Mouse (Mus musculus) left cerebral cortex, adult 18-20 months (tissue): ENCODE measurements around the gene Cd180. TPM values are rescaled to one million over a fixed set of nuclear protein-coding genes. Genes with fewer than 3 reads are reported as not detected.

Experiments
- DNase-seq, 2 experiments: peaks; one replicate each; pipeline ENCODE4 v3.0.0; 2021 to 2022; ENCODE audit warnings: low spot score in 2 of 2, mixed read lengths in 1 of 2
- total RNA-seq, 2 experiments: library from RNA; stranded (reverse); gene quantifications; 2 replicates each; pipeline ENCODE4 v1.2.3; 2021

Cd180 gene
- total RNA-seq, 2 experiments from 2014 or later = 1.6 to 2.7 TPM

DNA sequence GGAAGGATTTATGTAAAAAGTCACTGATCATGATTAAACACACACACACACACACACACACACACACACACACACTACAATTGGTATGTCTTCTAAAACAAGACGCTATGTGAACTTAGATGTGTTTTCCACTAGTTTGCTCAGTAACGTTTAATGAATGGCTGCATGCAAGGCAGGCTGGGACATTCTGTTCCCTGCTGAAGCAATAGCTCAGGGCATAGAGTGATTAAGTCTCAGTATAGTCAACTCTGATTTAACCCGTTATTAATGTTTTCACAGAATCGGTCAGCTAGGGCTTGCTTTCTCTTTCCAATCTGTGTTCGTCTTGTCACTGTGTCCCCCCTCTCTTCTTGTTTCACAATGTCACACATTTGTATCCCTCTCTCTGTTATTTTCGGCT, 82.1 kb downstream of the Cd180 start:
- no peak for DNase-seq

DNA sequence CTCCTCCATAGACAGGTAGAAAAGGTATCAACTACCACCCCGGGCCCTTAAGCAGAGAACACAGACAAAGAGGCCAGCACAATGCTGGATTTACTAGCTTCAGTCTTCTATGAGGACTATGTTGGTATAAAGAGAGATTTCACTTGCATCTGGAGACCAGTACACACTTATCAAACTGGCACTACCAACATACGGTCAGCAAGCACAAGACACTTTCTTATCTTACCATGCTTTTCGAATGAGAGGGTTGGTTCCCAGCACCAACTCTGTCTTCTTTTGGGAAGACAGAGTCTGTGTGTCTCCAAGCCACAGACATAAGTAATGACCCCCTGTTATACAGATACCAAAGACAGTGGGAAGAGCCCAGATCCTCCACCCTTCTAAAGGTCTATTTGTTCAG, 85.5 kb downstream of the Cd180 start:
- no peak for DNase-seq

DNA sequence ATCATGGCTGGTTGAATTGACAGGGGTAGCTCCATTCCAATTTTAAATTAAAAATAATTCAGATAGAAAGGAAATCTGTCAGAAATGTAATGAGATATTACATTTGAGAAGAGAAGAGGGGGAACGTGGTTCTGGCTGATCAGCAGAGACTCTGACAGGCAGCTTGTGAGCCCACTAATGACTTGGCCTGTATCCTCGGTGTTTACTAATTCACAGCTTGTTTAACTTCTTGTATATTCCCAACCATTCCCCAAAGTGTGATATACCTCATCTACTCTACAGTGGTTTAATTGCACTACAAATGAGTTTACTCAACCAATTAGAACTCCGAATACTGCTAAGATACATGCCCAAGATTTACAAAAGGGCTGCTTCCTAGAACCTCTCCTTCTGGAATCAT, 85.9 kb downstream of the Cd180 start:
- no peak for DNase-seq

DNA sequence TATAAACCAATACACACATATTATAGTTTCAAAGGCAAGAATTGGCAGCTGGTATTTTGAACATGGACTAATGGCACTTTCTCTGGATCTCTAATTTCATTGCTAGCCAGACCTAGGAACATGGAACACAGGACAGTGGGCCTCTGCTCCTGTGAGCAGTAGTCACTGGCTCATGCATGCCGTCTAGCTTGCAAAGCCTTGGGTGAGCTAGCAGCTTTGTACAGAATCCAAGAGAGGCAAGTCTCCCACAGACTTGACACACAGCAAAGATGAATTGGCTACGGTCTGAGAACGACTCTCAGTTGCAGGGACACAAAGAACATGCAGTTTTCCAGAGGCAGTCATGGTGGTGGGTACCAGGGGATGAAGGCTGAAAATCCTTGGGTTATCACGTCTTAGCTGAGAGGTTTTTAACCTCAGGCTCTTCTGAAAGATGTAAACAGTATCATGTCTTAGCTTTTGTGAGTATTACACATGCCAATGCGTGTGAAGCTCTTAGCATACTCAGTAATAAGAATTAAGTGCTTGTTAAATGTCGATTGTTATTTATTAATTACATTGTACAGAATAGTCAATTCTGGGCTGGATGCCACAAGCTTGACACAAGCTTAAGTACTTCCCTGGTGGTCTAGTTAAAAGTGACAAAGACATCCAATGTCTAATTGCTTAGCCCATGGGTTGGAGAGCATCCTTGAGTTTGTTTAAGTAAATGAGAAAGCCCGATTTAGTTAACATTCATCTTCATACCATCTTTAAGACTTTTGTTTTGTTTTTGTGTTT, 90.4 kb downstream of the Cd180 start:
- no peak for DNase-seq

DNA sequence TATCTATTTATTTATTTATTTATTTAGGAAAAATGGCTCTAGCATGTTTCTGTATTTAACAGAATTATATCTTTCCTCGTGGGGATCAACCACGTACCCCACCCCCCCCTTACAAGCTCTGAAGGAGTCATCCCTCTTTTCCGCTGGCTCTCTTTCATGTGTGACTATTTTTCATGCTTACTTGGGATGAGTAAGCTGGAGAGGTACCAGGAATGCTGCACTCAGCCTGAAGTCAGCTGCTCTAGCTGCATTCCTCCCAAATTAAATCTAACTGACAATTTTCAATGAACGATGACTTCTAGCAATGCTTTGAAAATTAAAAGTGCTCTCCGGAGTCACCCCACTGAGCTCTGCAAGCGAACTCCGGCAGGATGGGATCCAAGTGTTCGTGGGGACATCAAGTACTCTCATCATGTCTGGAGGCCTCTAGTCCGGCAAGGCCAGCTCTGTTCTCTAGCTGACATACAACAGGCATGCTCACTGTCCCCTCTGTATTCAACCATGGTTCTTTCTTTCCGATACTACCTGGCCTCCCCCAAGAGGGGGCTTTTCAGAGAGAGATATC, 93.4 kb downstream of the Cd180 start:
- no peak for DNase-seq
